ENCODE assay signal across 18 mouse cellular contexts in genomic region chr19:42595066-42595465, GRCm38 (mm10). TPM values are rescaled to one million over a fixed set of nuclear protein-coding genes. Genes with fewer than 3 reads are reported as not detected.
"Had no signal": no experiment of that assay in that cellular context is flagged by ENCODE, and none has a peak within 500 bp of the region (broad histone marks: within the 10 kb centered on the region; RNA-seq: fewer than 3 reads in every experiment).

No protein-coding gene starts in this region.

- H3K27me3 ChIP-seq: limb, embryonic 12.5 days; liver, embryonic 13.5 days; lung, embryonic 15.5 days; midbrain, embryonic 13.5 days; neural tube, embryonic 15.5 days had no signal

- H3K27ac ChIP-seq: kidney, postnatal 0 days; layer of hippocampus, adult 2 months; limb, embryonic 12.5 days; liver, embryonic 13.5 days; lung, embryonic 15.5 days; macrophage; midbrain, embryonic 13.5 days; neural tube, embryonic 15.5 days had no signal

- H3K4me3 ChIP-seq: layer of hippocampus, adult 2 months; limb, embryonic 12.5 days; liver, embryonic 13.5 days; lung, embryonic 15.5 days; midbrain, embryonic 13.5 days; myocyte; neural tube, embryonic 15.5 days had no signal

- DNase-seq: kidney, postnatal 4 days; liver; liver, embryonic 13.5 days; liver, postnatal 0 days; lung, postnatal 14 days; right cerebral cortex, adult 18-20 months; right cerebral cortex, postnatal 25 days; spleen, adult 18-20 months; thymus, postnatal 4 days had no signal

- H3K4me1 ChIP-seq: limb, embryonic 12.5 days; liver, embryonic 13.5 days; lung, embryonic 15.5 days; midbrain, embryonic 13.5 days; neural tube, embryonic 15.5 days had no signal

- H3K36me3 ChIP-seq: lung, embryonic 15.5 days; neural tube, embryonic 15.5 days had no signal

- H3K9me3 ChIP-seq: limb, embryonic 12.5 days; liver, embryonic 13.5 days; lung, embryonic 15.5 days; midbrain, embryonic 13.5 days; neural tube, embryonic 15.5 days had no signal

RNA-seq across cellular contexts. Expression of gene Loxl4, which starts 17.5 kb away (rescaled TPM):
- total RNA-seq: megakaryocyte-erythroid progenitor cell, adult 5-6 weeks had no signal
- polyA plus RNA-seq: macrophage had no signal
